Mouse (Mus musculus): Measurements from ENCODE around the gene Clec1b.

The Clec1b gene

DNA sequence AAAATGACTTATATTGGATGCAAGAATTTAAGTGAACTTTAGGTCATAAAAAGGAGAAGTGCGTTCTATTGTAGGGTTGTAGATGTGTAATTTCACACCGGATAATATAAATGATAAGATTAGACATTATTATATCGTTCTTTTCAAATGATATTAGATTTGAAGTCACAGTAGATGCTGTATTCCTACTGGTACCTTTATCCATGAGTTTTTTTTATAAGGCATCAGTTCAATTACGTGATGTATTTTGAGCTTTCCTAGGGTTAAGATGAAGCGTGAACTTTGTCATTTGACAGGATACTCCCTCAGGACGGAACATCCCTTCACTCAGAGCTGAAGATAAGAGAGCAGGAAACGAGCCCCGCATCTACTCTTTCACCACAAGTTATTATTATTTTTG, at the start of gene Clec1b:
Gene Clec1b (plus strand): TSS at position 301 of the 400 bp plus-strand sequence.
- DNase-seq (ENCODE audit: low read depth), result no peak

DNA sequence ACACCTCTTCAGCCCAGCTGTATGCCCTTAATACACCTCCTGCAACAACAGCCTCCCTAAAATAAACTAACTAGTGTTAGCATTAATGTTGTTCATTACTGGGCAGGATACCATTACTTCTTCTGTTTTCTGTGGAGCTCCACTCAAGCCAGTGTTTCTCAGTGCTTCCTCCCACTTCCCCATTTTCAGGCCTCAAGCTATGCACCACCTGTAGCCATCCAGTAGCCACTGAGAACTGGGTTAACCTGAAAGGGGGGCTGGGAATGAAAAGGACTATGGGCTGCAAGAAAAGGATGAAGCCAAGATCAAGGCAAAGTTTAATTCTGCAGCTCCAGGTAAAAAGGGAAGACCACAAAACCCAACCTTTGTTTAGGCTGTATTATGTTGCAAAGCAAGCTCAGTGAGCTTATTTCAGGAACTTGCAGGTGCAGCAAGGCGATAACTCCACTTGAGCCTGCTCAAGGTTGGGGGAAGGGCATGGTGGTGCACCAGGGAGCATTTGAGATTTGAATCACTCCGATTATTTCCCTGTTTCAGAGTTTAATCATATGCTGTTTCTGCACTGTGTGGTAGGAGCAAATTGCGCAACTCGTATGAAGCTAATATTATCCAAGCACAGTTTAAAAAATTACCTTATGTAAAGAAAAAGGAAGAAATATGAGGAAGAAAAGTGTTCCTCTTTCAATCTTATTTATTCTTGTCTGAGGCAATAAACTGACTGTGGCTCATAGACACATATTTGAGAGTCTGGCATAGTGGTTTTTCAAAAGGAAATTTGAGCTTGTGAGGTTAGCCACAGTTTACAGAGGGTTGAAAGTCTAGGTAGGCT, 47.4 kb upstream of the Clec1b start:
- DNase-seq (ENCODE audit: low read depth), result no peak

DNA sequence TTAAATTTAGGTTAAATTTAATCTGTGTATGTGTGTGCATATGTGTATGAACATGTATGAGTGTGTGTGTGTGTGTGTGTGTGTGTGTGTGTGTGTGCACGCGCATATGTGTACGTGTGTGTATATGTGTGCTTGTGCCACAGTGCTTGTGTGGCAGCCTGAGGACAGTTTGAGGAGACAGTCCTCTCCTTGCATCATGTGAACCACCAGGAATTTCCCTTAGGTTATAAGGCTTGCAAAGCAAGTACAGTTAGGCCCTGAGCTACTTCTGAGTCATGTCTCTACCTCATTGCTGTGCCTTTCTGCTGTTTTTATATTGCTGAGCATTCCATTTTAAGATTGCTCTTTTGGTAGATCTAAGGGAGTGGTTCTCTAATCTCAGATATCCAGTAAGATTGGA, 46.0 kb upstream of the Clec1b start:
- DNase-seq (ENCODE audit: low read depth), result no peak

DNA sequence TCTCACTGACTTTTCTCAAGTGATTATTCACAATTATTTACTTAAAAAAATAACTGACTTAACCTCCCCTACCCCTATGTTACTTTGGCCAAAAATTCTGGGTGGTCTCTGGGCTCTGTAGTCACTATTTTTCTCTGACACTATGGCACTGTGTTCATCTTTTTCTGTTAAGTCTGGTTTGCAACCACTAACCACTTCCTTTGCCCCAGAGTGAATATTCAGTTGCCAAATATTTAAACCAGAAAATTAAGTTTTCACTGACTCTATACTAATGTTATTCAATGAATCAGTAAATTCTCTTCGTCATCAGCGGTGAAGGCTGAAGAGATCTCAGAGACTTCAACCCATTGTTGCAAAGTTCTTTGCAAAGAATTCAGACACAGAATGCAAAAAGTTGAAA, 41.3 kb upstream of the Clec1b start:
- no peak for DNase-seq (ENCODE audit: low read depth)

DNA sequence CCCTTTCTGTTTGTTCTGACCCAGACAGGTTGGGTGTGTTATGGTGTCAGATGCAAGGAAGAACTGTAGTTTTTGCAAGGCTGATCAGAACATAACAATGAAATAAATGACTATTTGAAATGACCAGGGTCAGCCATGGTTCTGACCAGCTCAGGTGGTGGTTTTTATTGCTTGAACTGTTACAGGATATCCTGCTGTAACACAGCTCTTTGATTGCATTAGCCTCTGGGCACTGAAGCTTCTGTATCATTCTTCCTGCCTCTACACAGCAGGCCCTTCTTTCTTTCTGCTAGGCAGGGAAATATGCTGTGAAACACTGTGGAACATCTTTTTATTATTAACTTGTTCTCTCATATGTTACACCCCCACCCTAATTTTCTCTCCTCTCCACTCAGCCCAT, 40.7 kb upstream of the Clec1b start:
- no peak for DNase-seq (ENCODE audit: low read depth)

DNA sequence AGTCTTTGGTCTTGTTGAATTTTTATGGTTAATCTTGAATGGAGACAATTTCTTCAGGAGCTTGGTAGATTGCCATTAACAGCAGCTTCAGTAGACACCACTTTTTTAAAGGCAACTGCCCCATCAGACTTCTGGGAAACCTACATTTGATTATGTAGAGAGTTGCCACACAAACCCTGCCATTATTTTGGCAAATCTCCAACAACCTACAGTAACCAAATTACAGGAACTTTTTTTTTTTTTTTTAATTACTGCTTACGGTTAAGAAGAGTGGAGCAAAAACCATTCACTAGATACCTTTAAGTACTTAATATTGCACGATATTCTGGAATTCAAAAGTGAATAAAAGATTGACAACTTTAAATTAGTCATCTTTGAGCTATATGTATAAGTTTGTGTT, 37.6 kb upstream of the Clec1b start:
- no peak for DNase-seq (ENCODE audit: low read depth)

DNA sequence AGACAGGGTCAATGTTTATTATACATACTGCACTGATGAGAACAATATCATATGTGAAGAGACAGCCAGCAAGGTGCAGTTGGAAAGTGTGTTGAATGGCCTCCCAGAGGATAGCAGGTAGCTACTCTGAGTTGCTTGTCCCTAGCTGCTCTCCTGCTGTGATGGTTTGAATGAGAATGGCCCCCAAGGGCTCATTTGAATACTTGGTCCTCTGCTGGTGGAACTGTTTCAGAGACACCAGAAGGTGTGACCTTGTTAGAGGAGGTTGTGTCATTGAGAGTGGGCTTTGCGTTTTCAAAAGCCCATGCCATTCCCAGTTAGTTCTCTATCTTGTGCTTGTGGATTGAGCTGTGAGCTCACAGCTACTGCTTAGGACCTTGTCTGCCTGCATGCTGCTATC, 33.2 kb upstream of the Clec1b start:
- DNase-seq (ENCODE audit: low read depth), result no peak

DNA sequence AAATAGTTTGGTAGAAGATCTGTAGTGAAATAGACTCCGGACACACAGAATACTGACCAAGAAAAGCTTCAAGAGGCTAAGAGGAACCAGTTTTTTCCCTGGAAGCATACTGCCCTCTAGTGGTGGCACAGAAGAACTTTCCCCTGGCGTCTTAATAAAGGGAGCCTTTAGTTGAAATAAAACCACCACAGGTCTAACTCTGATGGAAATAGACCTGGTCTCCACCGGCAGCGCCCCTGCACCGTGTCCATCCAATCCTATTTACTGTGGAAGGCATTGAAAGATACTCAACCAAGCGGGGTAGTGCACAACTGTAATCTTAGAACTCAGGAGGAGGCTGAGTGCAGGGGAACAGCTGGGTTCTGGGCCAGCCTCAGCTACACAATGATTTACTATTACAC, 31.1 kb upstream of the Clec1b start:
- DNase-seq (ENCODE audit: low read depth), result no peak

DNA sequence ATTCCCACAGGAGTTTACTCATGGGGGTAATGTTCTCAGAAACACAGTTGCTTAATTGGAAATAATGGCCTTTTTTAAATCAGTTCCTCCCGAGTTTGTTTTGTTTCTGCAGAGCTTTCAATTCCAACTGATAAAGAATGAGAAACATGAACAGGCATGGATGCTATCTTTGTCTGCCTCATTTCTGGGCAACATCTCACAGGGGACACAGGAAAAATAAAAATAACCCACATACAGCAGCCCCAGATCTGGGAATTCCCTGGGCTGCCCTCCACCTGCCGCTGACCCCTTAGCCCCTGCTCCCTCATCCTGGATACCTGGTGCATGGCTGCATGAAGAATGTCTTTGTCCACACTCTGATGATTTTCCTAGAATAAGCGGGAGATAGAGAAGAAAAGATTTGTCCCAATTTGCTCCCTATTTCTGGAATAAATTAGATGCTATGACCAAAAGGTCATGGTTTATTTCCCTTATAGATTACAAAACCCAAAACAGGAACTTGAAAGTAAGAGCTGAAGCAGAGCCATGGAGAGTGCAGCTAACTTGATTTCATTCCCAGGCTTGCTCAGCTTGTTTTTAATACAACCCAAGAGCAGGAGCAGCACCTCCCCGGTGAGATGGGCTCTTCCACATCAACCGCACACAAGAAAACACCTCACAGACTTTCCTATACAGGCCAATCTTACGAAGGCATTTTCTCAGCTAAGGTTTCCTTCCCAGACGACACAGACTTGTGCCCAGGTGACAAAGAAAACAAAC, 27.5 kb upstream of the Clec1b start:
- DNase-seq (ENCODE audit: low read depth), result no peak

DNA sequence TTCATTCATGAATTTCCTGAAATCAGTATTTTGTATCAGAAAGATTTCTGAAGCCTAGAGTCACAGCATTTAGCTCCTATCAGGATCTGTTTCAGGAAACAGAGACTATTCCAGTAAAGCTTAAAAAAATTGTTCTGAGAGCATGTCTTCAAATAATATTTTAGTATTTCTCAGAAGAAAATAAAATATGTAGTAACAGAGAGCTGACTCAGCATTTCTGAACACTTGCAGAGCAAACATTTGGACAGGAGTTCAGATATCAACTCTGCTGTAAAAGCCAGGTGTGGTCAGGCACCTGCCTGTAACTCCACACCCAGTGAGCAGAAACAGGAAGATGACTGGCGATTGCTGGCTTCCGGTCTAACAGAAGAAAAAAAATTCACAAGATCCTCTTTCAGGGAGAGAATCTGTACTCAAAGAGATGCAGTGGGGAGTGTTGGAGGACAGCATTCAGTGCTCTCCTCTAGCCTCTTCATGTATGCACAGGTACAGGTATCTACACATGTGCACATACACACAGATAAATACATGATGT, 22.1 kb upstream of the Clec1b start:
- DNase-seq (ENCODE audit: low read depth), result no peak

DNA sequence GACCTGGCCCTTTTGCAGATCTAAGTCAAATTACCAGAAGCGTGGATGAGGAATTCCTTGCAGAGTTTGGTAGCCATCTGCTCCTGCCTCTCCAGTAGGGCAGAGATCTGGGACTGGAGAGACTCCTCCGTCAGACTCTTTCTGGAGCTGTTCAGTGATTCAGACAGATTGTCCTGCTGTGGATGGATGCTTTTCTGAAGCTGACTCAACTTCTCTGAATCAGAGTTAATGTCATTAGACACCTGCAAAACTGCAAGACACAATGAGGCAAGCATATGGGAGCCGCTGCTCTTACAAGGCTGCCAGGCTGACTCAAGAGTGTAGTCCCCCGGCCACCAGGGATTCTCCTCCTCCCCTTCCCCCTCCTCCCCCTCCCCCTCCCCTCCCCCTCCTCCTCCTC, 16.6 kb upstream of the Clec1b start:
- no peak for DNase-seq (ENCODE audit: low read depth)

DNA sequence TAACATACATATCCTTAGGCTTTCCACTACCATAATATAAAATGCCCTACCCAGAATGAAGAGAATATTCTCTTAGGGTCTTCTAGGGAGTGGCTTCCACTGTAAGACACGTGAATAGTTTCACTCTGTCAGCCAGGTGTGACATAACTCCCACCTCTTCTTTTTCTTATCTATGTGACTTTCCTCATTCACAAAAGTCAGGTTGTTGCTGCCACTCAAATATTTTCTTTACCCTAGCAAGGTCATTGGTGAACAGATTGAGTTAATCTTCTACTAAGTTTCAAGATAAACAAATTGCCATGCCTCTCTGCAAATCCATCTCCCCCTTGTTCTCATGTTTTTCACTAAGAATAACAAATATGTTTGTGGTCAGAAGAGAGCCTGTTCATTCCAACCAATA, 15.4 kb upstream of the Clec1b start:
- no peak for DNase-seq (ENCODE audit: low read depth)

DNA sequence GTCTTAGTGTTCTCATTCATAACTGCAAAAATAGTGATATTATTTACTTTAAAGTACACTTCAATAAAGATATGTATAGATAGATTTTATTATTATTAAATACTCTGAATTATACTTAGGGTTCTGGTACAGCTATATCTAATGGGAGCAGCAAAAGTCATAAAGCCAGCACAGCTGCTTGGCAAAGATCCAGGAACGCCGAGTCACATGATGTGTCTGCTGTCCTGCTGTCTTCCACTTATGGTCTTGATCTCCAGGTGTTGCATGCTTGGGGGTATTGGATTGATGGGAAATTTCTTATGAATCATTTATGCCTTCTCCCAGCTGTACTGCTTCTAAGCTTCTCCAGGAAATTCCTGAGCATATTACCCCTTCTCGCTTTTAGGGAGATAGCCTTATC, 13.6 kb upstream of the Clec1b start:
- DNase-seq (ENCODE audit: low read depth), result no peak

DNA sequence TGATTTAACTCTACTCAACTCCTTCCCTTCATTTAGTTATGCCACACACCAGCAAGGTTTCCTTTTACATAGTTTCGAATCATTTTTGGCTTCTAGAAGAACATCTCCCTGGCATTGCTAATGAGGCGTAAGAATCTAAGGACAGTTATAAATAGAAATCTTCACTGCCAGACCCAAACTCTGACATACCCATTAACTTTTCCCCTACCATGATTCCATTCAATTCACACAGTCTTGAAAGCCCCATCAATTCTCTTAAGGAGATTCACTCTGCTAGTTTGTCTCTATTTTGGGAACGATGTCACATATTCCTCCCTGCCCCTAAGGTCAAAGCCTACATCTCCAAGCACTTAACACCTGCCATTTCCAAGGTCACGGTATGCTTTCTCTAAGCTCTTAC, 12.1 kb upstream of the Clec1b start:
- no peak for DNase-seq (ENCODE audit: low read depth)

DNA sequence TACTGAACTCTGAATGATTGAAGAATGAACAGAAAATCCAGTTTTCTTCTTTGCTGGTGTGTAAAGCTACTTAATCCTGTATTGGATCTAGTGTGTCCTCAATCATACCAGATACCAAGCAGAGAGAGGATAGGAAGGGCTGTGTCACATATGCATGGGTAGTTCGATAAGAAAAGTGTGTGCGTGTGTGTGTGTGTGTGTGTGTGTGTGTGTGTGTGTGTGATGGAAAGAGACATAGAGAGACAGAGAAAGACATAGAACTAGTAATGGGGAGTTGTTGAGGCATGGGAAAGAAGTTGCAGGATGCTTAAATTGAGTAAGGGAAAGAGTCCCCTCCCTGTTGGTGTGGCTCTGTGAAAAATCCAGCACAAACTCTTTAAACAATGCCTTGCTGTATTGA, 11.3 kb upstream of the Clec1b start, which contains the start of gene Clec12b:
Gene Clec12b (minus strand): TSS at position 101 of the 400 bp plus-strand sequence.
- no peak for DNase-seq (ENCODE audit: low read depth)

DNA sequence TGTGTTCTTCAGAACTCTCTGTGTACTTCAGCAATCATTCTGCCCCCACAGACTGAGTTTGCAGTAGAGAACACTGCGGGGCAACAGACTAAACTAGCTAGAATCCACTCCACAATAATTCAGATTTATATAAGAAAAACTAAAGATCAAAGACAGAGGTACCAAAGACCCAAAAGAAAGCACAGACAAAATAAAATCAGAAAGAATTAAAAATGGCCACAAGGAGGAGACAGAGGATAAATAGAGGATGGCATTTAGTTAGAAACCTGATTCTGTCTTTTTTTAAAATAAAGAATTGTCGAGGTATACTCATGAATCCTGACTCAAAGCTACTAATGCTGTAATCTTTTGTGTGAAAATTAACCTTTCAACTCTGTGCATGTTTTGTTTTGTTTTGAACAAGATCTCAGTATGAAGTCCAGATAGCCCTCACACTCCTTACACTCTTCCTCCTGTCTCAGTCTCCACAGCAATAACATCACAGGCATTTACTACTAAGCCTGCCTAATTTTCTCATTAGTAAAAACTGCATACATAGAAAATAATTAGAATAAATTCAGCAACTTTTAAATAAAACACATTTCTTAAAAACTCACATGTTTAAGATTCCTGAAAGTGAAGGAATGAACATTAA, 3.9 kb upstream of the Clec1b start:
- DNase-seq (ENCODE audit: low read depth), result no peak

DNA sequence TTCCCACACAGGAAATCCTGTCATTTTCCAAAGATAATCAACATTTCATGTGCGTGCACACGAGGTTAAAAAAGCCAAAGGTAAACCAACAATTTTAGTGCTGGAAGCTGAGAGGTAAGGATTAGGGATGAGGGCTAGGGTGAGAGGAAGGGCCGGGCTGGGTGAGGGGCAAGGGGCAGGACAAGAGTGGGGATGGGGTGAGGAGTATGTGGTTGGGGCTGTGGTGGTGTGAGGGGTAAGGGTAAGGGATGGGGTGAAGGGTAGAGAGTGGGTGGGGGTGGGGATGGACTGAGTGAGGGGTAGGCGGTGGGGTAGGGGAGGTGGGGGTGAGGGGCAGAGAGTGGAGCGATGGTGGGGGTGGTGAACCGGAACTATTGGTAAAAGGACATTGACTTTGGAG, 3.4 kb upstream of the Clec1b start:
- no peak for DNase-seq (ENCODE audit: low read depth)

DNA sequence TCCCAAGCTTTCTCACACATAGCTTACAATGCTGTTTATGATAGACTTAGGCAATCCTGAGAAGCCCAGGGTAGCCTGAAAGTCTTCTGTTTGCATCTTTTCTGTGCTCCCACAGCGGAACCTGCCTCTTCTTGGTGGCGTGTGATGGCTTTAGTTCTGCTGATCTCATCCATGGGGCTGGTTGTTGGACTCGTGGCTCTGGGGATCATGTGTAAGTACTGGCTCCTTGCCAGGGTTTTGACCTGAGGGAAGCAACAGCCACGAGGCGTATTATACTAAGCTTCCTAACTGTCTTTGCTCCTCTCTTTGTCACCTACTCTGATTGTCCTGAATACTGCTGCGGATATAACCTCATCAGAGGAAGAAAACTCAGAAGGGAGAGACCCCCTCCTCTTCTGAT, 2.8 kb downstream of the Clec1b start:
- DNase-seq (ENCODE audit: low read depth), result no peak

DNA sequence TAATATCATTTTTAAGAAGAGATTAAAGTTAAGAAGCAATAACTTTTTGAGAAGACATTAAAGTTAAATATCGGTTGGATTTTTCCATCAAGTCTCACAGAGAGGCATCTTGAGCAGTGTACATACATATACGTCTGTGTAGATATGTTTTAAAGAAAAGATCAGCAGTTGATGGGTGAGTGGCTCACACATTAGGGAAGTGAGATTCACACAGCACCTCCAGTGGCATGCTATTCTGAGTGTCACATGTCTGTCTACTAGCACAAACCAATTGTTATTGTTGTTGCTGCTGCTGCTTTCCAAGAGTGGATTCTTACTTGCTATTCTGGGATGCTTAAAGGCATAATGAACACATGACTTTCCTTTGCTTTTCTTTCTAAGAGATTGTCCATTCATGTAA, 5.3 kb downstream of the Clec1b start:
- no peak for DNase-seq (ENCODE audit: low read depth)

DNA sequence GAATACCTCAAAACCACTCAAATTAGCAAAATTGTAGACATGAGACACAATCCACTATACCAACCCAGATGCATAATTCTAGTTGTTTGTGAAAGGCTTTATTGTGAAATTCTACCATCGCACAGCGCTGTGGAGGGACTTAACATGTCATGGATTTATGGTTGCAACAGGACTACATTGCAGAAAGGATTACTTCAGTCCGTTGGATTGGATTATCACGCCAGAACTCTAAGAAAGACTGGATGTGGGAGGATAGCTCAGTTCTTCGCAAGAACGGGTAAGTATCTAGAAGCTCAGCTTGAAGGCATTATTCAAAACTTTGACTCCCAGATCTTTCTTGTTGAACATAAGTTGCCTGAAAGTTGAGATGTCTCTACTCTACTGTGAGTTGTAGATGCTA, 6.3 kb downstream of the Clec1b start:
- no peak for DNase-seq (ENCODE audit: low read depth)

DNA sequence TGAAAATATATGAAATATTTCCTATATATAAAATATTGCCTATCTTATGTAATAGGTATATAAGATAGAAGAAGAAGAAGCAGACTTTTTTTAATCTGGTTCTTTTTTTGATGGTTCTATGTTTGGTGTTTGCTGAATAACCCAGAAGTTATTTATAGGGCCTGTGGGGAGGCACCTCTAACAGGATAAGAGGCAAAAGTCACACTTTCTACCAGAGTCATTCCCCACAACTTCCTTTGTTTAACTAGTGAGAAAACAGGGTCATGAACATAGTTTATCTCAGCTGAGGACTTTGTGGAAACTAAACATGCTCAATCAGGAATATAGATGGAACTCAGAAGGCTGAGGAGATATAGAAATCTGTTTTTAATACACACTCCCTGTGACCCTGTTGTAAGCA, 8.9 kb downstream of the Clec1b start:
- no peak for DNase-seq (ENCODE audit: low read depth)

DNA sequence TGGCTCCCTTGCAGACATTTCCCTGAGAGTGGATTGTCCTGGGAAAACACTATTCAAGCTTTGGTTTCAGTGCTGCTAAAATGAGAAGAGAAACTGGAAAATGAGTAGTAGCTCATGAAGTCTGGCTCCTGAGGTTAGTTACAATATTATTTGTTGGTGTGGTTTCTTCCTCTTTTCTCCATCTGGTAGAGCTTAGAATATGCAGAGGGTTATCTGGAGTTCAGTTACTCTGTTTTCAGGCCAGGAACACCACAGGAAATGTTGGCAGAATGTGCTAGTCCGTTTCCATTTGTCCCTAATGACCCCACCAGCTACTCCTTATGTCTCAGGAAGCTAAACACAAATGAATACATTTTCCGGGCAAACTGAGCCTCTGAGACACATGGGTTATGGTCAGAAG, 10.2 kb downstream of the Clec1b start:
- DNase-seq (ENCODE audit: low read depth), result no peak

DNA sequence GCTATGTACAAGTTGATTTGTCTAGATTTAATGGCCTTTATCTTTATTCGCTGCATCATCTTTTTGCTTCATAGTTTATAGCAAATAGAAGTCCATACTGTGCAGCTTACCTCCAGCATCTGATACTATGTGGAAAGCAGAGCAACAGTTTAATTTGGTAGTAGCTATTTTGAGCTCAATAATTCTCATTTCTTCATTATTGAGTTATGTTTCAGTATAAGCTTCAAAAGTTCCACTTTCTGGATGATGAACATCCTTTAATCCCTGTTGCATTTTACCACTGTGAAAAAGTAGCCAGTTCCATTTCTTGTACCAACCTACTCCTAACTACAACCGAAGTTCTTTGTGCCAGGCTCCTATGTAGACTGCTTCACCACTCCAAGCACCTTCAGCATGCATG, 11.5 kb downstream of the Clec1b start, which contains the start of gene Clec9a:
Gene Clec9a (plus strand): TSS at position 301 of the 400 bp plus-strand sequence.
- no peak for DNase-seq (ENCODE audit: low read depth)

Measured in c-Kit-positive CD71-negative TER-119-negative erythroid progenitor cells, embryonic 14.5 days (primary cell).